Mouse (Mus musculus): ENCODE data around the gene Olfr60. TPM values are rescaled to one million over a fixed set of nuclear protein-coding genes. Genes with fewer than 3 reads are reported as not detected.

Gene Olfr60
- total RNA-seq (2021): not detected

DNA sequence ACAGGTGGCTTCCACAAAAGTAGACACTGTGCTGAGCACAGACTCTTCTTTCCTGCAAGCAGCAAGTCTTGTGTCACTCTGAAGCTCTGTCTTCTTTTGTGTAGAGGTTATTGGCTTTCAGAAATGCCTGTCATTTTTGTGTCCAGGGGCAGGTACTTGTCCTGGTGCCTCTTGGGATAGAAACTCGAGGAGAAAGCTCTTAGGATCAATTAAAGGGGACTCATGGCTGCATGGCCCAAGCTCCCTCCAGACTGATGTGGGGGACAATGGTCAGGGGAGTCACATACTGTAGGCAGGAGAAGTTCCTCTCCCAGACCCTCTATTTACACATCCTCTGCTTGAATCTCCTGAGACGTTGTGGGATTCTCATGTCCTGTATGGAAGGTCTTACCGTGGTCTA, at the start of gene Olfr60:
Olfr60 (minus strand) TSS at position 101 of the 400 bp plus-strand sequence.
- DNase-seq (ENCODE audit: extremely low spot score in 1 of 2, low spot score in 1 of 2): no peak

DNA sequence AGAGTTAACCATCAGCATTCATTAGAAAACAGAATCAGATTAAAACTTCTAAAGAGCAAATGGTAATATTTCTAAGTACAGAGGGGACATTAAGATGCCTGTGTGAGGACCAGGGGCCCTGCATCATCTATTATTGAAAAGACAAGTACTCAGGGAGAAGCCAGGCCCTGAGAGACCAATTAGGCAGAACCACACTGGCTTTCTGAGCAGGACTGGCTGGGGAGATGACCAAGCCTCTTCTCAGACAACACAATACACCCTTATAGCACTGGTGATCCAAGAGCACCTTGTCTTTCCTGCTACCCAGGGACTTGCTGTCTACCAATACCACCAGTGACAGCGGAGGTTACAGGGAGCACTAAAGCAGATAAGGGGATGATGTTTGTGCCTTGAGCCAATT, 41.3 kb upstream of the Olfr60 start, which contains the start of gene Olfr531:
Olfr531 (minus strand) TSS at position 101 of the 400 bp plus-strand sequence.
- no peak for DNase-seq (ENCODE audit: extremely low spot score in 1 of 2, low spot score in 1 of 2)

DNA sequence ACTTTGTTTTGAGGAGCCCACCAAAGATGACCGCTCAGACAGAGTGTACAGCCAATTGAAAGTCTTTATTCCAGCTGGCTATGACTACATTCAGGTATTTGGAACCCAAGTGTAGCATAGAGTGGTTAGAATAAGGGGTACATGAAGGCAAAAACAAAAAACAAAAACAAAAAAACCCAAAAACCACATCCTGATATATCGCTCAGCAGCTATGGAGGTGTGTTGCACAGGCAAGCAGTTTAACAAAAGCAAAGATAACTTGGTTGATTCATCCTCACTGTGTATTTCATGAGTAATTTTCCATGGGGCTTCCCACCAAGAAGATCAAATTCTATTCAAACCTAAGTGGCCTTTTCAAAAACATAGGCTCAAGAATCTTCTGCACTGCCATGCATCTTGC, 15.4 kb upstream of the Olfr60 start:
- no peak for DNase-seq (ENCODE audit: extremely low spot score in 1 of 2, low spot score in 1 of 2)

DNA sequence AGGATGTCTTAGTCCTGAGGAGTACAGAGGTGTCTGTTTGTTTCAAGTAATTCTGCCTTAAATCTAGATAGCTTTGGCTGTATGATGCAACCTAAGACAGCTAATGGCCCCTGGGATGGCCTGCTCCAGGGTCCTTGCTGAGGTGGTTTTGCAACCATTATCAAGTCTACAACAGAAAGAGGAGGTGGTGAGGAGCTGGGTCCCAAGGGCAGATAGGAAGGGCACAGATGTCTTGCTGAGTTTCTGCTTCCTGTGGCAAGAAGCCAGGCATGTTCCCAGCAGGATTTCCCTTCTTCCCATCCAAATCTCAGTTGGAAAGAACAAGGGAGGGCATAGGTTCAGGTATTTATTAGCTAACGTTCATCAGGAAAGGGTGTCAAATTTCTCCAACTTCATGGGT, 14.8 kb upstream of the Olfr60 start, which contains the start of gene Olfr530:
Olfr530 (minus strand) TSS at position 101 of the 400 bp plus-strand sequence.
- no peak for DNase-seq (ENCODE audit: extremely low spot score in 1 of 2, low spot score in 1 of 2)

DNA sequence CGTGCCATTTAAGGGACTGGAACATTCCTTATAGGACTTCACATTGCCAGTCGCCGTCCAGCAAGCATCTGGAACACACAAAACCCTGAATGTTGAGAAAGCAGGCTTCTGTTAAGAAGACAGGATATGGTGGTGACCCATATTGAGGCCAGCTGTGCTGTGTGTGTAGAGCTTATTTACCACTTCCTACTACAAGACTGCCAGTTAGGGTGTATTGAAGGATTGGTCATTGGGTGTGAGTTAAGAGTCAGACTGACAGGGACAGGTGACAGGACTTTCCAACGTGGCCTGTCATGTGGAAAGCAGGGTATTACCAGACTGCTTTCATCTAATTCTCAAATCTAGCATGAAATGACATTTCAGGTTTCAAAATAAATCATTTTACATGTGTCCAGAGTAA, 12.8 kb upstream of the Olfr60 start:
- DNase-seq (ENCODE audit: extremely low spot score in 1 of 2, low spot score in 1 of 2): no peak

DNA sequence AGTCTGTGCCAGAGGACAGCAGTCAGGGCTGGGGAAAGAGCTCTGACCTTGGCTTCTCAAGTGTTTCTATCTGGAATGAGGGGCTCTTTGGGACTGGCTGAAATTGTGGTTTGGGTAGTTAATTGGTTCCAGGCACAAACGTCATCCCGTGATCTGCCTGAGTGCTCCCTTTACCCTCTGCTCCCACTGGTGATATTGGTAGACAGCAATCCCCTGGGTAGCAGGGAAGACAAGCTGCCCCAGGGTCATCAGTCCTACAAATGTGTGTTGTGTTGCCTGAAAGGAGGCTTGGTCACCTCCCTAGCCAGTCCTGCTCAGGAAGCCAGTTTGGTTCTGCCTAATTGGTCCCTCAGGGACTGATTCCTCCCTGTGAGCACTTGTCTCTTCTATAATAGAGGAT, 27.8 kb downstream of the Olfr60 start, which contains the start of gene Olfr527:
Olfr527 (plus strand) TSS at position 301 of the 400 bp plus-strand sequence.
- DNase-seq (ENCODE audit: extremely low spot score in 1 of 2, low spot score in 1 of 2): no peak

DNA sequence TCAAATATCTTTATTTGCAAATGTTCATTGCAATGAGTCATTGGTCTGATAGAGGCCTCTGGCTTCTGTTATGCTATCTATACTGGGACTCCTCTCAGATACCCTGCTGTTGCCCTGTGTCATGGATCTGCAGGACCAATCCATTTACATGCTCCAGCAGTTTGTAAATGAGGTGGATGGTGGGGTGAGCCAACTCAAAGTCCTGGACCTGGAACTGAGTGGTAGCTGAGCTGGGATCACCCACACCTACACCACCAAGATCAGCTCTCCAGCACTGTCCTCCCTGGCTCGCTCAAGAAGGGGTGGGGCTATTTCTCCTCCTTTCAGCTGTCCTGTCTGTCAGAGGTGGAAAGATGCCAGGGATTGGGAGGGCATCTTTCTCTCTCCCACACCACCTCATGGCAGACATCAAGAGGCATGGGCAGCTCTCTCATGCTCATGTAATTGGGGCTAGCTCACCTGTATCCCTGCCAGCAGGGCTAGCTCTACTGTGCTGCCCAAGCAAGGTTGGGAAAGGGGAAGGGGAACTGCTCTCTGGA, 31.6 kb downstream of the Olfr60 start:
- no peak for DNase-seq (ENCODE audit: extremely low spot score in 1 of 2, low spot score in 1 of 2)

DNA sequence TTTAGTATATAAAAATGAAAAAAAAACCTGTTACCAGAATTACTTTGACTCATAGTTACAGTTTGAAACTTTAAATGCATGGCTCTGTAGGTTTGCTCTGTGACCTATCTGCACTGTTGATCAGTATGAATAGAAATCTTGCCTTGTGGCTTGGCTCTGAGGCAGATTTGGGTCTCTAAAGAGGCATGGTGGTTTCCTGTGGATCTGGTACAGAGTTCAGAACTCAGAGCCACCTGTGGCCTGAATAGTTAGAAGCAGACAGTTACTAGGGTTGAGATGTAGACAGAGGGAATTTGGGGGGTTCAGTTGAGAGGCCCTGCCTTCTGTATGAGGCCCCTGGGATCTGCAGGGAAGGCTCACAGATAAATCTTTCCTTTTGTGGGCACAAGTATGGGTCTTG, 40.3 kb downstream of the Olfr60 start:
- DNase-seq (ENCODE audit: extremely low spot score in 1 of 2, low spot score in 1 of 2): no peak

DNA sequence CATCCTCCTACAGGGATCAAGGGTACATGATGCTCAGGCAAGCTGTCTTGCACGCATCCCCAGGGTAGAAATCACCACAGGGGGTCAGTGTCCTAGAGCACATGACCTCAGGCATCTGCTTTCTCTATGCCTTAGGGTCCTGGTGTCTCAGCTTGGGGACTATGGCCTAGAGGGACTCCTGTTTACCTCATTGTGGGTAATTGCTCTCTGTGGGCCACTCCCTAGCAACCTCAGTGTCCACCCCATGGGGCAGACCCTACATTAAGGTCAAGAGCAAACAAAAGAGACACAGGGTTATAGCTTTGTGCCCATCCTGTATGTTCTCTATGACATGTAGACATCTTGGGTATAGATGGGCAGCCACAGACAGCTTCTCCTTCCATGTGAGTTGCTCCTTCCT, 40.9 kb downstream of the Olfr60 start, which contains the start of gene Olfr525:
Olfr525 (plus strand) TSS at position 301 of the 400 bp plus-strand sequence.
- DNase-seq (ENCODE audit: extremely low spot score in 1 of 2, low spot score in 1 of 2): no peak

DNA sequence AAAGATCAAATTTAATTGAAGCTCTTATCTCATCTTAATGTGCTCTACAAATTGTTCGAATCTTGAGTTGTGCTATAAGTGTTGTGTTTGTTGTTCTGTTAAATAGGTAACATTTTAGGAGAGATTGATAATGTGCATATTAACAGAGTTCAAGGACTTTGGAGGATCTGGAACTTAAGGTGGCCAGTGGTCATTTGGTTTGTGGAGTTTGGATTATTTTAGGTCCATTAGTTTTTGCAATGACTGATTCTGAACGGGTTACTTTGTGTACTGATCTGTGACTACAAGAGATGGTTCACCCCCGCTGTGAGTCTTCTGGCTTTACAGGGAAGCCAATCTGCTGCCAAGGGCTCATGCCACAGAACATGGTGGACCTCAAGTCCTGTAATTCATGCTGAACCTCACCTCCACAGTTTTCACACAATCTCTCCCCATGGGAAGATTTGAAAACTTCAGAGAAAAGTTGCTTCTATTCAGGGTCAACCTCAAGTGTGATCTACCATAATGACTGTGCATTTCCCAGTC, 41.5 kb downstream of the Olfr60 start:
- no peak for DNase-seq (ENCODE audit: extremely low spot score in 1 of 2, low spot score in 1 of 2)

DNA sequence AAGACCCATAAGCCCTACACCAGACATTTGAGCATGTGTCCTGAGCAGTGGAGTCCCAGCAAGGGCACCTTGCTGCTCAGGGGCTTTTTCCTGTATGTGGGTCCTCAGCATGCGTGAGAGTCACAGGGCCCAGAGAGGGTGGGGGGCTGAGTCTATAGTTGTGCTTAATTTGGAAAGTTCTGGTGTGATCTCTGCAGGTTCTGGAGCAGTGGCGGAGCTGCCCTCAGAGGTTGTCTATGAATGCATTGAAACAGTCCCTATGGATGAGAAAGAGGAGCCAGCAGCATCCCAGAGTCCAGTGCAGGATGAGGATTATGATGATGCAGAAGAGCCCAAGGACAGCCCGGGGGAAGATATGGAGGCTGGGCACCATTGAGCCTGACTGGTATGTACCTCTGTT, 62.1 kb downstream of the Olfr60 start:
- no peak for DNase-seq (ENCODE audit: extremely low spot score in 1 of 2, low spot score in 1 of 2)

DNA sequence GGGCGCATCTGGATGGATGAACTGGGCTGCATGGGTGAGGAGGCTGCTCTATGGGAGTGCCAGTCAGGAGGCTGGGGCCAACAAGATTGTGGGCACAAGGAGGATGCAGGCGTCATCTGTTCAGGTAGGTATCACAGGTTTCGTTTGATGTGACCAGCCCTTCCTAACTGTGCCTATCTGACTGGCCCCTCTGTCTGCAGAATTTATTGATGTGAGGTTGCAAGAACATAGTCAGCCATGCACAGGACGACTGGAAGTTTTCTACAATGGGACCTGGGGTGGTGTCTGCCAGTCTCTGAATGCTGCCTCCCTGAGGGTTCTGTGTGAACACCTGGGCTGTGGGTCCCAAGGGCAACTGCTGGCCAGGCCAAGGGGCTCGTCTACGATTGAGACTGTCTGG, 64.6 kb downstream of the Olfr60 start:
- no peak for DNase-seq (ENCODE audit: extremely low spot score in 1 of 2, low spot score in 1 of 2)

DNA sequence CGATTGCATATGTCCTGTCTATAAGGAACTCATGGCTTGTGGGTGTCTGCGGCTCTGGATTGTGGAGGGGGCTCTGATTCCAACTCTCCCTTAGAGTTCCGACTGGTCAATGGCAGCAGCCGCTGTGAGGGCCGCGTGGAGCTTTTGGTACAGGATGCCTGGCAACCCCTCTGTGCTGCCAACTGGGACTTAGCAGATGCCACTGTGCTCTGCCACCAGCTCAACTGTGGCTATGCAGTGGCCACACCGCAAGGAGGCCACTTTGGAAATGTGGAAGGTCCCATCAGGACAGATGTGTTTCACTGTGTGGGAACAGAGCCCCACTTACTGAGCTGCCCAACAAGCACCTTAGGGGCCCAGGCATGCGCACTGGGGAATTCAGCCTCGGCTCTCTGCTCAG, 65.7 kb downstream of the Olfr60 start:
- DNase-seq (ENCODE audit: extremely low spot score in 1 of 2, low spot score in 1 of 2): no peak

Other genes starting within 250 kb of the Olfr60 start
- gene Paox, start 245.9 kb downstream of the Olfr60 start, total RNA-seq (2021): 1 to 10 TPM; 4.0 to 4.7 TPM
- gene Echs1, start 245.2 kb downstream of the Olfr60 start, total RNA-seq (2021): 10 to 100 TPM; 52.1 to 59.8 TPM
- gene Mtg1, start 224.1 kb downstream of the Olfr60 start, total RNA-seq (2021): 10 to 100 TPM; 24.9 to 30.2 TPM
- gene Sprn, start 206.8 kb downstream of the Olfr60 start, total RNA-seq (2021): 100 to 1,000 TPM; 191 to 207 TPM
- gene Olfr522, start 196.9 kb downstream of the Olfr60 start, total RNA-seq (2021): not detected
- under 1 TPM in 1 of 2 experiments, not detected in 1; 0.25 TPM for gene Olfr523, start 188.5 kb downstream of the Olfr60 start, total RNA-seq (2021)
- gene Olfr524, start 155.7 kb downstream of the Olfr60 start, total RNA-seq (2021): not detected
- gene Cd163l1, start 143.4 kb downstream of the Olfr60 start, total RNA-seq (2021): under 1 TPM; 0.39 to 0.63 TPM
- under 1 TPM; 0.22 to 0.26 TPM for gene 5830411N06Rik, start 114.4 kb downstream of the Olfr60 start, total RNA-seq (2021)
- gene Olfr525, start 40.8 kb downstream of the Olfr60 start, total RNA-seq (2021): not detected
- not detected for gene Olfr527, start 27.7 kb downstream of the Olfr60 start, total RNA-seq (2021)
- not detected for gene Olfr530, start 14.7 kb upstream of the Olfr60 start, total RNA-seq (2021)
- not detected for gene Olfr531, start 41.2 kb upstream of the Olfr60 start, total RNA-seq (2021)
- not detected for gene Olfr532, start 60.0 kb upstream of the Olfr60 start, total RNA-seq (2021)
- gene Olfr533, start 101.7 kb upstream of the Olfr60 start, total RNA-seq (2021): not detected
- under 1 TPM; 0.07 to 0.19 TPM for gene Olfr535, start 122.5 kb upstream of the Olfr60 start, total RNA-seq (2021)
- gene Olfr536, start 145.7 kb upstream of the Olfr60 start, total RNA-seq (2021): not detected
- not detected for gene Olfr538, start 206.2 kb upstream of the Olfr60 start, total RNA-seq (2021)
- under 1 TPM; 0.30 to 0.45 TPM for gene Olfr46, start 239.6 kb upstream of the Olfr60 start, total RNA-seq (2021)

Measured in layer of hippocampus, postnatal 25 days (tissue).